Mouse (Mus musculus) liver, adult 2 months (tissue): ENCODE measurements around the gene Tex14. TPM values are rescaled to one million over a fixed set of nuclear protein-coding genes. Genes with fewer than 3 reads are reported as not detected.
A peak's percentile ranks its signal among the peaks of the same experiment; 100 is the strongest.
"Not testable (repeated sequence)": the region's sequence is repeated elsewhere in the genome, so short reads cannot be mapped to it uniquely, and the experiment has no call there.

ENCODE experiments used
- DNase-seq: peaks from one replicate; pipeline ENCODE4 v3.0.0-alpha.2; 2011; ENCODE audit warnings: low read depth, low spot score; ENCODE audit errors: extremely low read depth
- H3K27ac ChIP-seq: fragments of 200-500 bp; replicated peaks from 2 replicates; pipeline ENCODE4 v1.5.1; 2012; ENCODE audit warnings: low read depth, mild to moderate bottlenecking, control low read depth, inconsistent platforms, low read length; ENCODE audit not compliant: insufficient read depth
- H3K27me3 ChIP-seq: fragments of 200-500 bp; 2 replicates; pipeline ENCODE4 v1.6.1; 2012; ENCODE audit warnings: mild to moderate bottlenecking, moderate library complexity, low read length, inconsistent platforms; ENCODE audit not compliant: control insufficient read depth, insufficient read depth
- H3K36me3 ChIP-seq: fragments of 200-500 bp; 2 replicates; pipeline ENCODE4 v1.6.1; 2012; ENCODE audit warnings: low read length, inconsistent platforms; ENCODE audit not compliant: control insufficient read depth, insufficient read depth
- H3K4me1 ChIP-seq: fragments of 200-500 bp; 2 replicates; pipeline ENCODE4 v1.6.1; 2011; ENCODE audit warnings: low read length; ENCODE audit not compliant: control insufficient read depth, insufficient read depth
- H3K4me3 ChIP-seq: fragments of 200-500 bp; 2 replicates; pipeline ENCODE4 v1.5.1; 2011; ENCODE audit warnings: low read depth, mild to moderate bottlenecking, control low read depth, low read length, moderate library complexity; ENCODE audit not compliant: insufficient read depth
- H3K79me2 ChIP-seq: fragments of 200-500 bp; 2 replicates; pipeline ENCODE4 v1.6.1; 2012; ENCODE audit warnings: inconsistent platforms, mild to moderate bottlenecking, low read length, moderate library complexity; ENCODE audit not compliant: control insufficient read depth, insufficient read depth
- H3K9ac ChIP-seq: fragments of 200-500 bp; 2 replicates; pipeline ENCODE4 v1.6.1; 2012; ENCODE audit warnings: low read depth, mild to moderate bottlenecking, control low read depth, inconsistent platforms, low read length
- CTCF ChIP-seq: fragments of 200-500 bp; IDR thresholded peaks from 2 replicates; pipeline ENCODE4 v1.5.1; 2011; ENCODE audit warnings: low read depth, low read length, control low read depth
- POLR2A ChIP-seq: fragments of 200-500 bp; IDR thresholded peaks from 2 replicates; pipeline ENCODE4 v1.6.1; 2011; ENCODE audit warnings: low read length, control low read depth; ENCODE audit not compliant: insufficient read depth; ENCODE audit errors: extremely low read depth
- WGBS: fragments of 180-500 bp; shearing (Covaris S2); methylation state at CpG from one replicate; pipeline ENCODE4 v1.1.7; 2018; 5-methylcytosine and 5-hydroxymethylcytosine counted together
- polyA plus RNA-seq: library from polyadenylated mRNA; depleted of rRNA; stranded (reverse); fragments of >200 nt; gene quantifications from 2 replicates; pipeline ENCODE4 v1.2.3, GENCODE M21; 2012
- total RNA-seq: library from RNA; depleted of rRNA; stranded (reverse); fragments of >200 nt; gene quantifications from 2 replicates; pipeline ENCODE4 v1.2.3, GENCODE M21; 2014

Tex14 gene
- total and polyA plus RNA-seq, 2 experiments, result 0.02 to 0.28 TPM

DNA sequence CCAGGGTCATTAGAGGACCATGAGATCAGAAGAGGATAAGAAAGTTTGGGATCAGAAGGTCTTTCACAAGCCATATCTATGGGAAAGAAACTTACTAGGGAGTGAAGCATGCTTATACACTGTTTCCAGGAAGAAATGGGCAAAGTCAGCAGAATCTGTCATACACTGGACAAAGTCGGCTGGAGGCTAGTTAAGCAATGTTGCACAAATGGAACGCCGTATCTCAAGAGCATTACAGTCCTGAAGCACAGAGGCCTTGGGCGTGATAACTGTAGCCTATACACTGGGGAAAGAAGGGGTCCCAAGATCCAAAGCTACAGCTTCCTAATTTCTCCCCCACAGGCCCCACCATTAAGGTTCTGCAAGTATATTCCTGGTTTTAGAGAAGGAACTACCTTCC lies 51.1 kb downstream of the Tex14 start:
- no peaks in the 10 kb centered on the region for H3K79me2 ChIP-seq
- no peak overlapping the region for H3K4me3 ChIP-seq
- 72% methylated on average over 4 of the region's 4 CpGs for WGBS
- TF ChIP-seq POLR2A (no peak), CTCF (no peak)
- H3K36me3 ChIP-seq, result no peaks in the 10 kb centered on the region
- DNase-seq, result peak; percentile 47
- no peaks in the 10 kb centered on the region for H3K27me3 ChIP-seq
- no peaks in the 10 kb centered on the region; the same call in 1 of the 2 replicates for H3K4me1 ChIP-seq
- no peak overlapping the region for H3K27ac ChIP-seq
- no peak overlapping the region for H3K9ac ChIP-seq

GRCm38 (mm10) chr11:87460566-87460965 lies 55.7 kb downstream of the Tex14 start:
- no peaks in the 10 kb centered on the region for H3K79me2 ChIP-seq
- H3K36me3 ChIP-seq, result no peaks in the 10 kb centered on the region
- WGBS, result 98% methylated on average over 6 of the region's 6 CpGs
- no peak overlapping the region for H3K27ac ChIP-seq
- DNase-seq, result no peak
- H3K4me3 ChIP-seq, result no peak overlapping the region
- no peaks in the 10 kb centered on the region for H3K27me3 ChIP-seq
- TF ChIP-seq POLR2A, result no peak
- no peak for TF ChIP-seq CTCF
- H3K9ac ChIP-seq, result no peak overlapping the region
- H3K4me1 ChIP-seq, result no peaks in the 10 kb centered on the region

- WGBS, result under 1% methylated on average over 24 of the region's 58 CpGs
- not testable (repeated sequence) for H3K4me1 ChIP-seq, H3K79me2 ChIP-seq, H3K36me3 ChIP-seq, H3K27me3 ChIP-seq, H3K27ac ChIP-seq, H3K4me3 ChIP-seq
- H3K9ac ChIP-seq, result 0 out of 2 replicates have a peak overlapping the region, but pooled peaks have one; percentile 10
- DNase-seq, result peak; percentile 68
These were observed 57.1 kb downstream of the Tex14 start for GRCm38 (mm10) chr11:87461780-87462460.

DNA sequence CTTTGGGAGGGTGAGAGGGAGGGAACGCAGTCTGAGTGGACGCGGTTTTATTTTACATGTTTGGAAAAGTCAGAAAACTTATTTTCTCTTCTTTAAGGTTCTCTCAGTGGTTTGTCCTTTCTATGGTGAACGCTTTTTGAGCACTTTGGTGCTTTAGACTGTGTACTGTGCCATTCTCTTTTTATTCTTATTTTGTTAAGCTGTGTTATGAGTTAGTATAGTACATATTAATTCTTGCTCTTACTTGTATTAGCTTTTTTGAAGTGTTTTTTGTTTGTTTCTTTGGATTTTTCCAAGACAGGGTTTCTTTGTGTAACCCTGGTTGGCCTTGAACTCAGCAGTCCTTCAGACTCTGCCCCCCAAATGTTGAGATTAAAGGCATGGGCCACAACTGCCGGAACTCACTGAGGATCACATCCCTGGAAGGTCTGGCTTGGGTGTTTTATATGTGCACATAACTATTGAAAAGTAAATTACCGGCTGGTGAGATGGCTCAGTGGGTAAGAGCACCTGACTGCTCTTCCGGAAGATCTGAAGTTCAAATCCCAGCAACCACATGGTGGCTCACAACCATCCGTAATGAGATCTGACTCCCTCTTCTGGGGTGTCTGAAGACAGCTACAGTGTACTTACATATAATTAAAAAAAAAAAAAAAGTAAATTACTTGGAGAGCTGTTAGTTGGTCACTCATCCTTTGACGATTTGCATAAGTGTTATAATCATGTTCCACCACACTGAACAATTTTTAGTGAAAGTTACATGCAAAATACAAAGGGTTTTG lies 57.8 kb downstream of the Tex14 start:
- Histone ChIP-seq H3K27me3 (no peaks in the 10 kb centered on the region), H3K79me2 (no peaks in the 10 kb centered on the region), H3K9ac (no peak overlapping the region), H3K36me3 (no peaks in the 10 kb centered on the region), H3K4me3 (no peak overlapping the region), H3K27ac (peak overlapping the region; percentile 13; the same call in 1 of the 2 replicates), H3K4me1 (no peaks in the 10 kb centered on the region)
- peak; percentile 94 for DNase-seq
- TF ChIP-seq POLR2A, result no peak
- TF ChIP-seq CTCF, result no peak
- 7% methylated on average over 9 of the region's 9 CpGs for WGBS

- DNase-seq, result no peak
- no peak overlapping the region for H3K27ac ChIP-seq
- TF ChIP-seq POLR2A (no peak), CTCF (no peak)
These were observed 58.3 kb downstream of the Tex14 start for GRCm38 (mm10) chr11:87463243-87463540.

DNA sequence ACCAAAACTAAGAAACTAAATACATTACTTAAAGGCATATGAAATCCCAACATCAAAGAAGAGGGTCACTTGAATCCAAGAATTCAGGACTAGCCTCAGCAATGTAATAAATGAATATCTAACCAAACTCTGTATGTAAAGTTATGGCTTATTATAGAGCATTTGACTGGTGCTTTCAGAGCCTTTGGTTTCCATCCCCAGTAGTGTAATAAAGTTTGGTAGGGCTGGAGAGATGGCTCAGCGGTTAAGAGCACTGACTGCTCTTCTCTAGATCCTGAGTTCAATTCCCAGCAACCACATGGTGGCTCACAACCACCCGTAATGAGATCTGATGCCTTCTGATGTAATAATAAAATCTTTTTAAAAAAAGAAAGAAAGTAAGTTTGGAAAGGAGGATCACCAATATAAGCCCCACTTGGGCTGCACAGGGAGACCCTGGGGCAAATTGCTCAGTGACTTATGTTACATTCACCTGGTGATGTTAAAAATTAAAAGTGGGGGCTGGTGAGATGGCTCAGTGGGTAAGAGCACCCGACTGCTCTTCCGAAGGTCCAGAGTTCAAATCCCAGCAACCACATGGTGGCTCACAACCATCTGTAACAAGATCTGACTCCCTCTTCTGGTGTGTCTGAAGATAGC lies 59.0 kb downstream of the Tex14 start:
- not testable (repeated sequence) for H3K4me1 ChIP-seq, H3K9ac ChIP-seq, H3K36me3 ChIP-seq, H3K27ac ChIP-seq, H3K79me2 ChIP-seq, H3K4me3 ChIP-seq, DNase-seq, H3K27me3 ChIP-seq
- WGBS, result 70% methylated on average over 4 of the region's 4 CpGs

More at GRCm38 (mm10) chr11:87463243-87463540, 58.3 kb downstream of the Tex14 start:
- Histone ChIP-seq H3K27me3 (no peaks in the 10 kb centered on the region), H3K4me1 (no peaks in the 10 kb centered on the region), H3K36me3 (no peaks in the 10 kb centered on the region), H3K9ac (no peak overlapping the region), H3K4me3 (no peak overlapping the region), H3K79me2 (no peaks in the 10 kb centered on the region)
- 44% methylated on average over 5 of the region's 5 CpGs for WGBS
